Mouse (Mus musculus): ENCODE measurements around the gene Ddx42. TPM values are rescaled to one million over a fixed set of nuclear protein-coding genes. Genes with fewer than 3 reads are reported as not detected.
A peak's percentile ranks its signal among the peaks of the same experiment; 100 is the strongest.

The Ddx42 gene
- polyA plus RNA-seq, 1 experiment = 13.2 TPM

GRCm38 (mm10) chr11:106286987-106287386 is 70.3 kb downstream of the Ddx42 start:
- no peak overlapping the region for H3K27ac ChIP-seq (ENCODE audit: control insufficient read depth, insufficient read depth, low read depth, low read length)
- no peaks in the 10 kb centered on the region for H3K27me3 ChIP-seq (ENCODE audit: control insufficient read depth, insufficient read depth, low read length)
- H3K4me3 ChIP-seq (ENCODE audit: control insufficient read depth, low read depth, low read length) = no peak overlapping the region
- H3K36me3 ChIP-seq (ENCODE audit: control insufficient read depth, insufficient read depth, low read length) = no peaks in the 10 kb centered on the region; the same call in none of the 2 replicates
- TF ChIP-seq POLR2A (IDR thresholded peaks at IDR 0.05; ENCODE audit: control insufficient read depth, low read depth, low read length) (no peak), CTCF (IDR thresholded peaks at IDR 0.05; ENCODE audit: control insufficient read depth, insufficient read depth, insufficient replicate concordance, low read depth, low read length) (no peak)
- H3K4me1 ChIP-seq (ENCODE audit: control insufficient read depth, insufficient read depth, low read length) = no peaks in the 10 kb centered on the region

GRCm38 (mm10) chr11:106289369-106289768 is 72.6 kb downstream of the Ddx42 start:
- no peaks in the 10 kb centered on the region for H3K4me1 ChIP-seq (ENCODE audit: control insufficient read depth, insufficient read depth, low read length)
- TF ChIP-seq POLR2A (IDR thresholded peaks at IDR 0.05; ENCODE audit: control insufficient read depth, low read depth, low read length) = no peak
- peak; percentile 21; the same call in 1 of the 2 replicates for TF ChIP-seq CTCF (IDR thresholded peaks at IDR 0.05; ENCODE audit: control insufficient read depth, insufficient read depth, insufficient replicate concordance, low read depth, low read length)
- no peaks in the 10 kb centered on the region for H3K27me3 ChIP-seq (ENCODE audit: control insufficient read depth, insufficient read depth, low read length)
- no peak overlapping the region for H3K4me3 ChIP-seq (ENCODE audit: control insufficient read depth, low read depth, low read length)
- no peaks in the 10 kb centered on the region; the same call in none of the 2 replicates for H3K36me3 ChIP-seq (ENCODE audit: control insufficient read depth, insufficient read depth, low read length)
- H3K27ac ChIP-seq (ENCODE audit: control insufficient read depth, insufficient read depth, low read depth, low read length) = no peak overlapping the region

- no peaks in the 10 kb centered on the region; the same call in none of the 2 replicates for H3K36me3 ChIP-seq (ENCODE audit: control insufficient read depth, insufficient read depth, low read length)
- H3K4me1 ChIP-seq (ENCODE audit: control insufficient read depth, insufficient read depth, low read length) = no peaks in the 10 kb centered on the region
- no peaks in the 10 kb centered on the region for H3K27me3 ChIP-seq (ENCODE audit: control insufficient read depth, insufficient read depth, low read length)
- TF ChIP-seq CTCF (IDR thresholded peaks at IDR 0.05; ENCODE audit: control insufficient read depth, insufficient read depth, insufficient replicate concordance, low read depth, low read length) (no peak), POLR2A (IDR thresholded peaks at IDR 0.05; ENCODE audit: control insufficient read depth, low read depth, low read length) (no peak)
- no peak overlapping the region for H3K4me3 ChIP-seq (ENCODE audit: control insufficient read depth, low read depth, low read length)
- no peak overlapping the region for H3K27ac ChIP-seq (ENCODE audit: control insufficient read depth, insufficient read depth, low read depth, low read length)
Measured at GRCm38 (mm10) chr11:106290376-106290775, 73.7 kb downstream of the Ddx42 start.

DNA sequence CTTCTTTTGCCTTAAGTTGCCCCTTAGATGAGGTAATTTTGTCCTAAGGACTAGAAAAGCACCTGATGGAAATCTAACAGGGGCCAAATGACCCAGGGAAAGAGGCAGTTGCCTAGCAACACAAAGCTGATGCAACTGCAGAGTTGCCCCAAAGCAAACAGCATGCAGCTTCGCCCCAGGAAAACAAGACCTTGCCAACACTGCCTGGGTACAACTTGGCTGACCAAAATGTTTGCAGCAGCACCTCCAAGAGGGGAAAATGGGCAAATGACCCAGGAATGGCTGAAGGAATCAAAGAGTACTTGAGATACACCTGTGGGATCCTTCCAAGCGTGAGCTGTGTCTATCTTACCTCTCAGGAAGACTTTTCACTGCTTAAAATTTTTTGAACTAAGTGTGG is 75.1 kb downstream of the Ddx42 start:
- Histone ChIP-seq H3K27ac (ENCODE audit: control insufficient read depth, insufficient read depth, low read depth, low read length) (no peak overlapping the region), H3K4me3 (ENCODE audit: control insufficient read depth, low read depth, low read length) (no peak overlapping the region), H3K36me3 (ENCODE audit: control insufficient read depth, insufficient read depth, low read length) (no peaks in the 10 kb centered on the region), H3K27me3 (ENCODE audit: control insufficient read depth, insufficient read depth, low read length) (no peaks in the 10 kb centered on the region), H3K4me1 (ENCODE audit: control insufficient read depth, insufficient read depth, low read length) (no peaks in the 10 kb centered on the region)
- TF ChIP-seq POLR2A (IDR thresholded peaks at IDR 0.05; ENCODE audit: control insufficient read depth, low read depth, low read length) (no peak), CTCF (IDR thresholded peaks at IDR 0.05; ENCODE audit: control insufficient read depth, insufficient read depth, insufficient replicate concordance, low read depth, low read length) (no peak)

Other genes with a start within 250 kb of the Ddx42 start
- gene Ace, start 249.0 kb upstream of the Ddx42 start, polyA plus RNA-seq (2012; rRNA removed) = 389 and 421 TPM in 2 replicates
- gene Ace3, start 222.3 kb upstream of the Ddx42 start, polyA plus RNA-seq (2012; rRNA removed) = 78.7 and 82.6 TPM in 2 replicates
- 0.41 and 0.46 TPM in 2 replicates for gene Kcnh6, start 208.8 kb upstream of the Ddx42 start, polyA plus RNA-seq (2012; rRNA removed)
- gene Dcaf7, start 180.1 kb upstream of the Ddx42 start, polyA plus RNA-seq (2012; rRNA removed) = 65.9 and 66.7 TPM in 2 replicates
- 3.5 and 4.3 TPM in 2 replicates for gene Taco1, start 150.9 kb upstream of the Ddx42 start, polyA plus RNA-seq (2012; rRNA removed)
- 10.5 and 11.3 TPM in 2 replicates for gene Map3k3, start 132.3 kb upstream of the Ddx42 start, polyA plus RNA-seq (2012; rRNA removed)
- gene Gm10840, start 56.1 kb upstream of the Ddx42 start, polyA plus RNA-seq (2012; rRNA removed) = 124 and 142 TPM in 2 replicates
- gene Limd2, start 56.1 kb upstream of the Ddx42 start, polyA plus RNA-seq (2012; rRNA removed) = 1,077 and 1,168 TPM in 2 replicates
- gene Strada, start 14.8 kb upstream of the Ddx42 start, polyA plus RNA-seq (2012; rRNA removed) = 153 and 157 TPM in 2 replicates
- gene Ccdc47, start 582 bp upstream of the Ddx42 start, polyA plus RNA-seq (2012; rRNA removed) = 8.2 and 11.0 TPM in 2 replicates
- 16.0 and 17.2 TPM in 2 replicates for gene Ftsj3, start 39.2 kb downstream of the Ddx42 start, polyA plus RNA-seq (2012; rRNA removed)
- 81.2 and 90.9 TPM in 2 replicates for gene Psmc5, start 39.2 kb downstream of the Ddx42 start, polyA plus RNA-seq (2012; rRNA removed)
- gene Smarcd2, start 56.0 kb downstream of the Ddx42 start, polyA plus RNA-seq (2012; rRNA removed) = 74.7 and 74.9 TPM in 2 replicates
- gene Tcam1, start 59.7 kb downstream of the Ddx42 start, polyA plus RNA-seq (2012; rRNA removed) = 92.3 and 97.5 TPM in 2 replicates
- gene Gh, start 84.9 kb downstream of the Ddx42 start, polyA plus RNA-seq (2012; rRNA removed) = not detected in 2 replicates
- gene Cd79b, start 97.8 kb downstream of the Ddx42 start, polyA plus RNA-seq (2012; rRNA removed) = 0.09 and 0.16 TPM in 2 replicates
- 0.51 and 1.1 TPM in 2 replicates for gene Scn4a, start 136.4 kb downstream of the Ddx42 start, polyA plus RNA-seq (2012; rRNA removed)
- 0.40 and 0.49 TPM in 2 replicates for gene Prr29, start 148.5 kb downstream of the Ddx42 start, polyA plus RNA-seq (2012; rRNA removed)
- gene Icam2, start 171.1 kb downstream of the Ddx42 start, polyA plus RNA-seq (2012; rRNA removed) = 1.2 and 1.7 TPM in 2 replicates